Mouse (Mus musculus) liver, postnatal 0 days (tissue): ENCODE measurements around the gene Cadm2.

Experiments used
- CTCF ChIP-seq: sonication (generic); IDR thresholded peaks from 2 replicates; pipeline ENCODE4 v1.5.1; 2016; ENCODE audit warnings: antibody characterized with exemption, low read depth
- EP300 ChIP-seq: IDR thresholded peaks from 2 replicates; pipeline ENCODE4 v1.6.1; 2016; ENCODE audit warnings: antibody characterized with exemption, low read depth, mild to moderate bottlenecking

DNA sequence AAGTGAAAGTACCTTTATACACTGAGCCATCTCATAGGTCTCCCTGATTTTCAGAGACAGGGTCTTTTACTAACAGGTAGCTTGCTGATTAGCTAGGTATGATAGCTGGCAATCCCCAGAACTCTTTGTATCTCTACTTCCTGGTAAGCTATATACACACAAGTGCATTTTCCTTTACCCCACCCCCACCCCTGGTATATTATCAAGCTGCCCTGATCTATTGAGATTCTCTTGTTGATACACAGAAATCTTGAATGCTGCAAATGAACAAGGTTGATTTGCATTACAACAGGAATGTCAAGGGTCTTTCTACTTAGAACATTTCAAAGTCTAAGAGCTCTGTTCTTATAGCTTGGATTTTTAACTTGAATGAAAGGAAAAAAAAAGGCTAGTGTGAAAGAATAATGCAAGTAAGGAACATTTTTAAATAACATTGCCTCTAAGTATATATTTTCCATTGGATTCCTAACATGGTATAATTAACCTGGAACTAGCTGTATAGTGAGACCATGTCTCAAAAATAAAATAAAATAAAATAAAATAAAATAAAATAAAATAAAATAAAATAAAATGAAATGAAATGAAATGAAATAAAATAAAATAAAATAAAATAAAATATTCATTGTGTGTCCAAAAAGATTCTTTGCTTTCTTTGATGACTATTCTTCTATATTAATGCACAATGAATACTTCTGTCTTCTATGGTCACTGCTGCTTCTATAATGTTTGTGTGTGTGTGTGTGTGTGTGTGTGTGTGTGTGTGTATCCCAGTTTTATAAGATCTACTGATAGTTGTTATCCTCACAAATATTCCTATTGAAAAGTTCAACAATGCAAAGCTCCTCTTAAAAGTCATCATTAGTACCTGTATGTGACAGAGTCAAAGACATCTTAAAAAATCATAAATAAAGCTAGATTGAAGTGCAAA lies 858.9 kb downstream of the Cadm2 start:
- no peak for TF ChIP-seq EP300
- no peak for TF ChIP-seq CTCF
